Mouse (Mus musculus) myocyte (in vitro differentiated cells): ENCODE measurements at regions not wholly inside any gene's neighbourhood (a gene's known extent, or its start where the extent isn't known, plus 50 kb on each side); places are given as distances from the start of the nearest gene placed in this dataset.

Experiments
- MYOD1 ChIP-seq, 3 experiments: IDR thresholded peaks; one replicate each; pipeline ENCODE4 v1.6.1; 2011; ENCODE audit warnings: control low read depth in 2 of 3, low read depth in 2 of 3, mild to moderate bottlenecking in 2 of 3, moderate library complexity in 1 of 3; ENCODE audit not compliant: insufficient read length in 2 of 3, control insufficient read depth in 1 of 3
- POLR2AphosphoS2 ChIP-seq: IDR thresholded peaks from one replicate; pipeline ENCODE4 v1.6.1; 2011; ENCODE audit warnings: low read depth, control low read depth; ENCODE audit not compliant: insufficient read length
- TCF3 ChIP-seq: IDR thresholded peaks from one replicate; pipeline ENCODE4 v1.6.1; 2011; ENCODE audit warnings: low read depth, control low read depth; ENCODE audit not compliant: insufficient read length
- USF1 ChIP-seq: IDR thresholded peaks from one replicate; pipeline ENCODE4 v1.6.1; 2011; ENCODE audit warnings: low read depth, mild to moderate bottlenecking, control low read depth, moderate library complexity

DNA sequence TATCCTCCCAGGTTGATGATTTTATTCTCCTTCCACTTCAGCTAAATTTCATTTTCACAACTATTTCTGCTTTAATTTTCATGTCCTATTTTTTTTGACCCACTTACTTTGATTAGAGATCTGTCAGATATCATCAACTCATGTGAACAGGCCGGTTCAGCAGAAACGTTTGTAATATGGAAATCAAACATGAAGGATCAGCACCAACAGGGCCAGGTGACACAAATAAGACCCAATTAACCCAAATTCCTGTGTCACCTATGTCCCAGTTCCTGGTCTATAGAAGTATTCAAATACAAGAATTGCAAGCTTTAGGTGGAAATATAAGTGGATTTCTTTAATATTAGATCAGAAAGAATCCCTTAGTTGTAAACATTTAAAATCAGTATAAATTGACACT is 332.7 kb downstream of the 1700017N19Rik start:
- no peak for TF ChIP-seq TCF3
- no peak for TF ChIP-seq POLR2AphosphoS2
- TF ChIP-seq USF1: no peak
- no peak for TF ChIP-seq MYOD1 (IDR thresholded peaks at IDR 0.05; ENCODE audit: control insufficient read depth in 1 of 3, insufficient read length in 2 of 3, low read depth in 2 of 3)
